Mouse (Mus musculus) hindbrain, embryonic 16.5 days (tissue): Measurements from ENCODE around the gene Mmaa. TPM values are rescaled to one million over a fixed set of nuclear protein-coding genes. Genes with fewer than 3 reads are reported as not detected.

Source experiments
- ATAC-seq: fragments of 200-750 bp; cut with Nextera tagmentation; 2 replicates; pipeline ENCODE4 v1.8.0; 2017; ENCODE audit warnings: moderate TSS enrichment, moderate library complexity
- H3K27ac ChIP-seq: fragments of 300-500 bp; sonication (generic); 2 replicates; pipeline ENCODE4 v1.5.1; 2014; ENCODE audit warnings: low read depth, mild to moderate bottlenecking, control low read depth, low read length, moderate library complexity
- H3K27me3 ChIP-seq: fragments of 300-500 bp; sonication (generic); replicated peaks from 2 replicates; pipeline ENCODE4 v1.6.1; 2014; ENCODE audit warnings: low read length; ENCODE audit not compliant: control insufficient read depth, insufficient read depth
- H3K36me3 ChIP-seq: fragments of 300-500 bp; sonication (generic); 2 replicates; pipeline ENCODE4 v1.6.1; 2014; ENCODE audit warnings: mild to moderate bottlenecking, low read length, moderate library complexity, mixed read lengths; ENCODE audit not compliant: control insufficient read depth, insufficient read depth
- H3K4me1 ChIP-seq: fragments of 300-500 bp; sonication (generic); 2 replicates; pipeline ENCODE4 v1.6.1; 2014; ENCODE audit warnings: low read depth, low read length; ENCODE audit not compliant: control insufficient read depth, insufficient read depth
- H3K4me2 ChIP-seq: fragments of 300-500 bp; sonication (generic); 2 replicates; pipeline ENCODE4 v1.6.1; 2014; ENCODE audit warnings: mild to moderate bottlenecking, low read length, control low read depth, moderate library complexity
- H3K4me3 ChIP-seq: fragments of 300-500 bp; sonication (generic); 2 replicates; pipeline ENCODE4 v1.5.1; 2014; ENCODE audit warnings: mild to moderate bottlenecking, low read length, control low read depth, moderate library complexity
- H3K9ac ChIP-seq: fragments of 300-500 bp; sonication (generic); 2 replicates; pipeline ENCODE4 v1.6.1; 2014; ENCODE audit warnings: low read depth, mild to moderate bottlenecking, control low read depth, low read length, moderate library complexity
- H3K9me3 ChIP-seq: fragments of 300-500 bp; sonication (generic); 2 replicates; pipeline ENCODE4 v1.6.1; 2014; ENCODE audit warnings: mild to moderate bottlenecking, low read length, moderate library complexity; ENCODE audit not compliant: control insufficient read depth
- WGBS: fragments of 180-500 bp; shearing (Covaris S2); extraction: QIAGEN DNeasy Blood & Tissue Kit; methylation state at CpG from one replicate; pipeline ENCODE4 v1.1.7; 2014; 5-methylcytosine and 5-hydroxymethylcytosine counted together
- polyA plus RNA-seq: library from polyadenylated mRNA; unstranded; fragments of >200 nt; fragmentation: Nextera tagmentation; extraction: Ambion mirVana; gene quantifications from 2 replicates; pipeline ENCODE4 v1.2.1, GENCODE M21; 2015

Gene Mmaa
- polyA plus RNA-seq, 1 experiment from 2014 or later, result 18.8 TPM

DNA sequence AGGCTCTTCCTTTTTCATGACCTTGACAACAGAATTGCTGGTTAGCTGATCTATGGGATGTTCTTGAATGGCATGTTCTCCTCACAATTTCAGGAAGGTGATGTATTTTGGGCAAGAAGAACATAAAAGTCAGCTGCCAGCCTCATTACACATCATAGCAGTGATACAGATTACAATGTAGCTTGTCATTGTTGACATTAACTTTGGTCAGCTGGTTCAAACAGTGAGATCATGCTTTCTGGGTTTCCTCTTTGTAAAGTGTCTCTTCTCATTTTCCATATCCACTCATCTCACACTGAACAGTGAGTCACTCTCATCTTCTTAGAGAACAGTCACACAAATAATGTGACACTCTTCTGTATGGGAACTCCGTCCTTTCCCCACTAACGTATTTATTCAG, 51.3 kb downstream of the Mmaa start:
- Histone ChIP-seq H3K9me3 (no peaks in the 10 kb centered on the region), H3K4me2 (no peak overlapping the region), H3K36me3 (no peaks in the 10 kb centered on the region), H3K27ac (no peak overlapping the region), H3K4me3 (no peak overlapping the region), H3K9ac (no peak overlapping the region), H3K27me3 (no peaks in the 10 kb centered on the region), H3K4me1 (no peaks in the 10 kb centered on the region)
- ATAC-seq, result no peak
- 94% methylated on average over 2 of the region's 2 CpGs for WGBS

DNA sequence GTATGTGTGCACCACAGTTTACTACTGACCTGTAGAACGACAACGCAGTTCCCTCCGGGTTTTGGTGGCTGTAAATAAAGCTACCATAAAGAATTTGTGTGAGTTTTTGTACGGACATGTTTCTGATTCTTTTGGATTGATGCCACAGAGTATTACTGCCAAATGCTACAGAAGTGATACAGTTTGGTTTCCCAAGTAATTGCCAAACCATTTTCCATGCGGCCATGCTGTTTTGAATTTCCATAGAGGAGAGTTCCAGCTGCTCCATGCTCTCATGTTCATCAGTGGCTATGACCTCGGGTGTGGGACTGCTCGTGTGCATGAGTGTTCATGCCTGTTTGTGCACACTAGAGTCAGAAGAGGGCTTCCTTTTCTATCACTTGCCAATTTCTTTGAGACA, 54.7 kb downstream of the Mmaa start:
- 81% methylated on average over 7 of the region's 7 CpGs for WGBS
- H3K4me2 ChIP-seq, result no peak overlapping the region
- no peaks in the 10 kb centered on the region for H3K9me3 ChIP-seq
- ATAC-seq, result no peak
- H3K4me1 ChIP-seq, result no peaks in the 10 kb centered on the region
- no peak overlapping the region for H3K27ac ChIP-seq
- no peak overlapping the region for H3K4me3 ChIP-seq
- no peak overlapping the region for H3K9ac ChIP-seq
- H3K27me3 ChIP-seq, result no peaks in the 10 kb centered on the region
- H3K36me3 ChIP-seq, result no peaks in the 10 kb centered on the region

DNA sequence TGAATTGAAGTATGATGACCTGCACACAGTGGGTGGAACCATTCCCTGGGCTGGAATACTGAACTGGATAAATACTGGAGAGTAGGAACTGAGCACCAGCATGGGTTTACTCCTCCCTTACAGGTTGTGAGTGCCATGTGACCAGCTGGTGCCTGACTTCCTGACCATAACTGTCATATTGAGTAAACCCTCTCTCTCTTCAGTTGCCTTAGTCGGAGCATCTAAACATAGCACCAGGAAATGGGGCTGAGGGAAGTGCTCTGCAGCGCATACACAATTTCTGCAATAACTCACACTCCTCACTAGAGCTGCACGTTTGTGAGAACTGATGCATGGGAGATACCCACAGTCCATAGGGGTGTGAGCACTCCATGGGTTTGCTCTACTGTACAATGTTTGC, 55.4 kb downstream of the Mmaa start:
- no peak overlapping the region for H3K4me3 ChIP-seq
- H3K36me3 ChIP-seq, result no peaks in the 10 kb centered on the region
- no peaks in the 10 kb centered on the region for H3K4me1 ChIP-seq
- ATAC-seq, result no peak
- no peaks in the 10 kb centered on the region for H3K9me3 ChIP-seq
- WGBS, result 92% methylated on average over 3 of the region's 3 CpGs
- no peak overlapping the region for H3K4me2 ChIP-seq
- no peaks in the 10 kb centered on the region for H3K27me3 ChIP-seq
- H3K27ac ChIP-seq, result no peak overlapping the region
- no peak overlapping the region for H3K9ac ChIP-seq

DNA sequence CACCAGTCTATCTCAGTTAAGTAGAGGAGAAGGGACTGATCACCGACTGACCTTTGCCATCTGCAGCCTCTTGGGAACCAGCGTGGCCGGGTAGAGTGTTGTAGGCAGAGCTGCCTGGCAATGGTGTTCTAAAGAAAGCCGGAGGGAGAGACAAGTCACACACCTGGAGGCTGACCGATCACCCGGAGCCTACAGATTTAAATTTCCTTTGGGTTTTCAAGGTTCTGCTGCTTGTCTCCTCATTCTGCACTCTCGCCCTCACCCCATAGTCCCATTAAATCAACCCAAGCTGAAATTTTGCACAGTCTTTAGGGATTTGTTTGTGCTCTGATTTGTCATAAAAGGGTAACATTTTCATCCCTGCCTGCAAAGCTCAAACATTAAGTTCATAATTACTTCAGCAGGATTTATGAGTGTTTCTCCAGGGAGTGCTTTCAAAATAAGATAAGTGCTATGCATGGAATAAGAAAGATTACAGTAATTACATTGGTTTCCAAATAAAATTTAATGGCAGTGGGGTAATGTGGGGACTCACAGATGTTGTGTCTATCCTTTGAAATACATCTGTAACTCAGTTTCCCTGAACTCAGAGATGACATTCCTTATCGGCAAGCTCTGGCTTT, 65.4 kb downstream of the Mmaa start:
- H3K36me3 ChIP-seq, result no peaks in the 10 kb centered on the region
- H3K9ac ChIP-seq, result no peak overlapping the region
- no peak overlapping the region for H3K4me2 ChIP-seq
- no peaks in the 10 kb centered on the region for H3K4me1 ChIP-seq
- no peaks in the 10 kb centered on the region for H3K27me3 ChIP-seq
- H3K4me3 ChIP-seq, result no peak overlapping the region
- H3K27ac ChIP-seq, result no peak overlapping the region
- 81% methylated on average over 8 of the region's 8 CpGs for whole genome bisulfite sequencing
- no peak for ATAC-seq
- peaks cover 3% of the 10 kb centered on the region for H3K9me3 ChIP-seq

DNA sequence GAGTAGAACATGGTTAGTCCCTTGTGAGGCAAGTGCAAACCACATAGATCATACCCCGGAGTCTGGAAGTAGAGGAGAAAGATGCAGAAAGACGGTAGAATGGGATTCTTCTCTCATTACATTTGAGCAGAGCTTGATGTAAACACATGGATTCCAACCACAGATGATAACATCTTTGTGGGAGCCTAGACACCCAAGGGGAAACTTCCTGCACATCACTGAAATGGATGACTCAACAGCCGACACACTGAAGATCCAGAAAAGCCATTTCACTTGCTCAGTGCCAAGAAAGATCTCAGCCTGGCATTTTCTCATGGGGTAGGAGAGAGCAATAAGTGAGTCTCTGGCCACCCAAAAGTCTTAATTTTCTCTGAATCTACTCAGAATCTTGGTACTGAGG, 66.8 kb downstream of the Mmaa start:
- H3K9me3 ChIP-seq, result peaks cover 4% of the 10 kb centered on the region
- no peak for ATAC-seq
- H3K27ac ChIP-seq, result no peak overlapping the region
- no peak overlapping the region for H3K4me3 ChIP-seq
- H3K36me3 ChIP-seq, result no peaks in the 10 kb centered on the region
- no peaks in the 10 kb centered on the region for H3K4me1 ChIP-seq
- no peak overlapping the region for H3K4me2 ChIP-seq
- no peak overlapping the region for H3K9ac ChIP-seq
- no peaks in the 10 kb centered on the region for H3K27me3 ChIP-seq
- WGBS, result 92% methylated on average over 3 of the region's 3 CpGs

DNA sequence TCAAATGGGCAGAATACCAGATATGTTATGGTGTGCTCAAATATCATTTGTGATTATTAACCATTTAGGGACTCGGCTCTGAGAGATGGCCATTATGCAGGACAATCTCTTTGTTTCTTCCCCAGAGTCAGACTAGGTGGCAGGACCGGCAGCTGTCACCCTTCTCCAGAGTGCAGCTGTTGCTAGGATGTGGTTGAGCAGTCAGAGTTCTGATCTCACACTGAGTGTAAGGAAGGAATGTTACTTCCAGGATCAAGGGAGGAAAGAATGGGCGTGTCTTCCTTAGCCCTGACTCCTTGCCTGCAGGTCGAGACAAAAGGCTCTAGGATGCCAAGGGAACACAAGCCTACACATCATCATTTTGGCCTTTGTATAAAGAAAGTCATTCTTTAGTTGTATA, 67.5 kb downstream of the Mmaa start:
- no peaks in the 10 kb centered on the region for H3K4me1 ChIP-seq
- H3K4me3 ChIP-seq, result no peak overlapping the region
- H3K9ac ChIP-seq, result no peak overlapping the region
- no peak for ATAC-seq
- H3K9me3 ChIP-seq, result peaks cover 4% of the 10 kb centered on the region
- H3K36me3 ChIP-seq, result no peaks in the 10 kb centered on the region
- WGBS, result 80% methylated on average over 4 of the region's 4 CpGs
- H3K27ac ChIP-seq, result no peak overlapping the region
- no peak overlapping the region for H3K4me2 ChIP-seq
- no peaks in the 10 kb centered on the region for H3K27me3 ChIP-seq

DNA sequence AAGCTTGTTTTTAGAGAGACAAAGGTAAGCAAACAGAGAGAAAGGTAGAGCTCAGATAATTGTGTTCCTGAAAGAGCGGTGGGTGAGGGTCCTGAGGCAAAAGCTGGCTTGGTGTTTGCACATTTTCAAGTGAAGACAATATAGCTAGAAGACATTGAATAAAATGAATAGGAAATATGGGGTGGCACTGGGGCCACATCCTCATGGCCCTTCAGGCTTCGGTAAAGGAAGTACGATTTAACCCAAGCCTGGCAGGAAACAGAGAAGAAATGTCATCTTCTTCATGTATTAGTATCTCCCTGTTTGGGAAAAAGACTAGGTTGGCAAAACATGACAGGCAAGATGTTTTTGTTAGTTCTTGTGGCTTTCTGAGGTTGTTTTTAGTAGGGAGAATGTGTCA, 68.7 kb downstream of the Mmaa start:
- H3K4me3 ChIP-seq, result no peak overlapping the region
- ATAC-seq, result no peak
- peaks cover 4% of the 10 kb centered on the region for H3K9me3 ChIP-seq
- no peak overlapping the region for H3K4me2 ChIP-seq
- H3K27me3 ChIP-seq, result no peaks in the 10 kb centered on the region
- no peak overlapping the region for H3K9ac ChIP-seq
- H3K27ac ChIP-seq, result no peak overlapping the region
- no peaks in the 10 kb centered on the region for H3K36me3 ChIP-seq
- H3K4me1 ChIP-seq, result no peaks in the 10 kb centered on the region
- 99% methylated on average over 3 of the region's 3 CpGs for WGBS

DNA sequence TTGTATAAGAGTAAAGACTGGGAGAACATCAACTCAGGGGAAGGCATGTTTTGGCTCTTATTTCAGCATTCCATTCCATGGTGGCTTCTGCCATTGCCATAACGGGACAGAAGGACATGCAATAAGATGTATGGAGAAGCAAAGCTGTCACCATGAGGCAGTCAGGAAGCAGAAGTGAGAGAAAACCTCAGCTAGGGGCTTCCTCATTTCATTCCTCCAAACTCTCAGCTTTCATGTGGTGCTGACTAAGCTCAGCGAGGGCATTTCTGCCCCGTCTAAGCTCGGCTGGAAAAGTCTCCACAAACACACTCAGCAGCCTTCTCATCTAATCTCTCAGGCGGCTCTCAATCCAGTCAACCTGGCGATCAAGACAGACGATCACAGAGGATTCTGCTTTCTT, 69.2 kb downstream of the Mmaa start:
- WGBS, result 87% methylated on average over 7 of the region's 7 CpGs
- Histone ChIP-seq H3K27ac (no peak overlapping the region), H3K4me1 (no peaks in the 10 kb centered on the region), H3K27me3 (no peaks in the 10 kb centered on the region), H3K4me3 (no peak overlapping the region), H3K9me3 (peaks cover 4% of the 10 kb centered on the region), H3K36me3 (no peaks in the 10 kb centered on the region), H3K9ac (no peak overlapping the region), H3K4me2 (no peak overlapping the region)
- ATAC-seq, result no peak

DNA sequence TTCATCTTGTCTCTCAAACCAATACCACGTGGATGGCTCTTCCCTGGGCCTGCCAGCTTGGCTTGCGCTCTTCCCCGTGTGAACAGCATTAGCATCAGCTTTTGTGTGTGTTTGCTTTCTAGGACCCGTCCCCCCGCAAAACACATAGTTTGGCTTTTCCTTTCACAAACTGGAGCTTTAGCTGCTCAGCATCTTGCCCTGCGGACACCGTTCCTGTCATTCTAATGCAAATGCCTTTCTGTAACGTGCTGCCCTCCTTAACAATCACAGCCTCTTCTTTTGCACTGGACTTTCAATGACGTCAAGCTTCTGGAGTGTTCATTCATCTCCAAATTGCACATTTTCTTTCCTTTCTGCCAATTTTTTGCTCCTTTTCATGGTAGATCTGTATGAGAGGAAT, 70.4 kb downstream of the Mmaa start:
- H3K4me1 ChIP-seq, result no peaks in the 10 kb centered on the region
- WGBS, result 39% methylated on average over 9 of the region's 9 CpGs
- no peak overlapping the region for H3K4me2 ChIP-seq
- H3K4me3 ChIP-seq, result no peak overlapping the region
- ATAC-seq, result no peak
- no peak overlapping the region for H3K9ac ChIP-seq
- H3K9me3 ChIP-seq, result peaks cover 4% of the 10 kb centered on the region
- no peaks in the 10 kb centered on the region for H3K27me3 ChIP-seq
- H3K27ac ChIP-seq, result no peak overlapping the region
- H3K36me3 ChIP-seq, result no peaks in the 10 kb centered on the region

DNA sequence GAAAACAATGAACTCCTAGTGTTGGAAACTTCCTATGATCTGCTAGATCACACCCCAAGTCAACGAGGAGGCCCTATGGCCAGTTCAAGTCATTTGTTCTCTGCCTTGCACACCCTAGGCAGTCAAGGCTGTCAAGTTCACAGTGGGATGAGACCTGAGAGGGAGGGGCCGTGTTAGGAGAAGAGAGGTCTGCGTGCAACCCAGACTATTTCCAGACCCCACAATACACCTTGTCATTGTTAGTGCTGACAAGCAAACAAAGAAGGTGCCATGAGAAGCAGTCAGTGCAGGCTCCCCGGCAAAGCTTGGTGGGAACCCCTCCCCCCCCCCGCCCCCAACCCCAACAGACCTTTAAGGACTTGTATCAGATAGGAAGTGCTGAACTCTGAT, 72.0 kb downstream of the Mmaa start:
- H3K36me3 ChIP-seq, result no peaks in the 10 kb centered on the region
- 64% methylated on average over 5 of the region's 5 CpGs for WGBS
- peak; percentile 50; the same call in 1 of the 2 replicates for ATAC-seq

More for the DNA sequence above, 72.0 kb downstream of the Mmaa start:
- Histone ChIP-seq H3K9me3 (peaks cover 4% of the 10 kb centered on the region), H3K27me3 (no peaks in the 10 kb centered on the region), H3K9ac (no peak overlapping the region), H3K27ac (no peak overlapping the region), H3K4me1 (no peaks in the 10 kb centered on the region), H3K4me3 (no peak overlapping the region), H3K4me2 (no peak overlapping the region)
